Mouse (Mus musculus): ENCODE results near the gene Patj. TPM values are rescaled to one million over a fixed set of nuclear protein-coding genes. Genes with fewer than 3 reads are reported as not detected.

Patj gene
- polyA plus RNA-seq (2016; fragmentation: Nextera tagmentation; extraction: Ambion mirVana), result 12.4 and 13.3 TPM in 2 replicates

DNA sequence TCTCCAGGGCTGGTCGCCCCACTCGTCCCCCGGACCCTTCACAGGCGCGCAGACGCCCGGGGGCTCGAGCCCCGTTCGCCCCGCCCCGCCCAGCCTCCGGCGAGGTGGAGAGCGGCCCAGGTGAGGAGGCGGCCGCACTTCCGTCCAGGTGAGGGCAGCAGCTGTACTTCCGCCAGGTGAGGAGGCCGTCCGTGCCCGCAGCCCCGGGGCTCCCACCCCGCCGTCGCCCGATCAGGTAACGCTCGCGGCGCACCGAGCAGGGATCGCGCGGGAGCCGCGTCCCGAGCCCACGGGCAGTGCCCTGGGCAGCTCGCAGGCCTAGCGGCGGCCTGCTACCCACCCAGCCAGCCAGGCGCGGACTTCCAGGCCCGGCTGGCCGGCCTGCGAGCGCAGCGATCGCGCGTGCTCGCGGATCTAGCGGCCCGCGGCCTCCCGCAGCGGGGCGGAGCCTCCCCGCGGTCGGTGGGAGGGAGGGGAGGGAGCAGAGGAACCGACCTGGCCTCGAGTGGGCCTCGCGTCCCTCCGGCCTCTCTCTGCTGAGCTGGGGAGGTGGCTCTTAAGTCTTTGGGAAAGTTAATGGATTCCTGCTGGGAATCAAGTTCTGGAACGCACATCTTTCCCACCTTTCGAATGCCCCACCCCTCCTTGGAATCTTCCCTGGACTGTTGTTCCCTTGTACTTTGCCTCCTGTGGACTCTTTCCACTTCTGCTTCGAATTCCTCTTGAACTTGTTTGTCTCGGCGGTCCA is at the start of gene Patj:
Patj (plus strand) TSS at position 96 of the 748 bp plus-strand sequence.
- Histone ChIP-seq H3K9me3 (no peaks in the 10 kb centered on the region), H3K27me3 (ENCODE audit: insufficient read depth, poor library complexity, severe bottlenecking) (no peaks in the 10 kb centered on the region), H3K27ac (peak within 1 kb of the TSS; percentile 98), H3K4me1 (peaks cover 15% of the 10 kb centered on the region), H3K36me3 (no peaks in the 10 kb centered on the region), H3K4me3 (peak within 1 kb of the TSS; percentile 95)
- WGBS, result 1% methylated on average over 72 of the region's 73 CpGs
- DNase-seq (ENCODE audit: low spot score), result peak; percentile 80

DNA sequence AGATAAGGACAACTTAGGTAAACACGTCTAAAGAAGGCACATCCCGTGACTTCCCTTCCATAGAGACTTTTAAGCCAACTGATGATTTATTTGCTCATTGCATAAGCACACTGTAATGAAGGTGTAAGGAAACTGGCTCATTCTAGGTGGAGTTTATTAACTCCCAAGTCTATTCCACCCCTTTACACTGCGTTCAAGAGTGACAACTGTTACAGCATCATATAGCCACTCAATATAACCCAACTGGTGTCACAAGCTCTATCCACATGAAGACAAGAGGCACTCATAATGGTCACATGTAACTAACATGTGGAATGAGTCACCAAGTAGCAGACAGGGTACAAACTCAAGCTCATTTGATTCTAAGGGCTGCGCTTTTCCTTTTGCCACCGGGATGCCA is 47.0 kb upstream of the Patj start:
- Histone ChIP-seq H3K4me3 (no peak overlapping the region), H3K4me1 (0 out of 2 replicates have a peak, but pooled peaks cover 2% of the 10 kb centered on the region), H3K27me3 (ENCODE audit: insufficient read depth, poor library complexity, severe bottlenecking) (no peaks in the 10 kb centered on the region), H3K36me3 (peaks cover 7% of the 10 kb centered on the region; the same call in 1 of the 2 replicates), H3K9me3 (no peaks in the 10 kb centered on the region), H3K27ac (no peak overlapping the region)
- WGBS, result 61% methylated on average over 5 of the region's 5 CpGs
- no peak for DNase-seq (ENCODE audit: low spot score)

DNA sequence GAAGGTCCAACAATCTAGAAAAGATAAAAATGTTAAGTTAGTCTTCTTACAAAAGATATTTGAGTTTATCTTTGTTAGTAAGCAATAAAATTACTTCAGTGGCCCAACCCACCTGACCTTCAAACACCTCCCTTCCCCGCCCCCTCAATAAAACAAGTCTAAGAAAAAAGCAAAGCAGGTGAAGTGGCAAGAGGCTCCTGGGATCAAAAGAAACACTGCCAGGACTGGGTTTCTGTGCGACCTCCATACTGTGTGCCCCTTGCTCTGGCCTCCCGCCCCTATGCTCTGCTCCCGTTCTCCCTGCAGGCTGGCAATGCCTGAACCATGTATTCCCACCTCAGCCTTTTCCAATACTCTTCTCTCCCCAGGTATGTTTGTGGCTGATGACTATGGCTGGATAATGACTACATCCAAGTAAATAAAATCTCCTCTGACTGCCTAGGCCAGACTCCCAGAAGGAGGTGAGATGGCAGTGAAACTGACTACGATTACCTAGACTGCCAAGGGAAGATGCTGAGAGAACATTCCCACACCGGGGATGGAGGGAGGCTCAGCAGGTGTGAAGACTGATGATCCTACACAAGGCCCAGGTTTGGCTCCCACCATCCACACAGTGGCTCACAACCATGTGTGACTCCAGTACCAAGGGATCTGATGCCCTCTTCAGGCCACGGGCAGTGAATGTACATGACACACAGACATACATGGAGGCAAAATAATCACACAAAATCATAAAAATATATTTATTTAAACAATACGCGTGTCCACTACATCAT is 37.4 kb upstream of the Patj start:
- no peak for DNase-seq (ENCODE audit: low spot score)
- Histone ChIP-seq H3K27ac (no peak overlapping the region), H3K9me3 (no peaks in the 10 kb centered on the region), H3K4me3 (no peak overlapping the region), H3K27me3 (ENCODE audit: insufficient read depth, poor library complexity, severe bottlenecking) (no peaks in the 10 kb centered on the region), H3K4me1 (no peaks in the 10 kb centered on the region), H3K36me3 (peaks cover 50% of the 10 kb centered on the region)
- 89% methylated on average over 9 of the region's 9 CpGs for WGBS

DNA sequence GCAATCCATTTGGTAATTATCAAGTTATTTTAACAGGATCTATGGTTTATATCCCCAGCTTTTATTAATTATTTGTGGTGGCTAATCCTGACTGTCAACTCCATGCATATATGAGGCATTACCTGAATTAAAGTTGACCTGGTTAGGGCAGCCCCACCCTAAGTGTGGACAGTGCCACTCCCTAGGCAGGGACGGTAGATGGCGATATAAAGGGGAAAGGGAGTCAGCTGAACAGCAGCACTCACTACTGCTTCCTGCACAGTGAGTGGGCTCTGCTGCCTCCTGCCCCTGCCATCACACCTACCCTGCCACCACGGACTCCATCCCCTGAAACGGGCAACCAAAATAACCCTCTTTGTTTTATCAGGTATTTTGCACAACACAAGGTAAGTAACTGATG is 20.2 kb upstream of the Patj start:
- H3K36me3 ChIP-seq, result peaks cover 28% of the 10 kb centered on the region
- 42% methylated on average over 4 of the region's 4 CpGs for WGBS
- no peak for DNase-seq (ENCODE audit: low spot score)

DNA sequence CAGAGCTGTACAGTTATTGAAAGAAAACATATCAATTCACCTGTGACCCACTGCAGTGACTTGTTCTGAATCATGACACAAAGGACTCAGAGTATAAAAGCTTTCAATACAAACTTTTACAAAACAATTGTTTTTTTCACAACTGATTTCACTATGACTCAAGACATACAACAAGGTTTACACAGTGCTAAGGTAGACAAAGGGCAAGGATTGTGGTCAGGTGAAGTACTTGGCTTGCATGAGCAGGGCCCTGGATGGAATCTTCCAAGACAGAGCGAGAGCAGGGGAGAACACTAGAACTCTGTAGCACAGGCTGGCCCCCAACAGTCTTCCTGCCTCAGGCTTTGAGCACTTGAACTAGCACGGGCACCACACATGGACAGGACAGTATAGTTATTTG is 18.6 kb upstream of the Patj start:
- no peaks in the 10 kb centered on the region for H3K9me3 ChIP-seq

More for the DNA sequence above, 20.2 kb upstream of the Patj start:
- no peak overlapping the region for H3K4me3 ChIP-seq
- no peaks in the 10 kb centered on the region for H3K9me3 ChIP-seq
- no peak overlapping the region for H3K27ac ChIP-seq
- H3K27me3 ChIP-seq (ENCODE audit: insufficient read depth, poor library complexity, severe bottlenecking), result no peaks in the 10 kb centered on the region
- H3K4me1 ChIP-seq, result no peaks in the 10 kb centered on the region

DNA sequence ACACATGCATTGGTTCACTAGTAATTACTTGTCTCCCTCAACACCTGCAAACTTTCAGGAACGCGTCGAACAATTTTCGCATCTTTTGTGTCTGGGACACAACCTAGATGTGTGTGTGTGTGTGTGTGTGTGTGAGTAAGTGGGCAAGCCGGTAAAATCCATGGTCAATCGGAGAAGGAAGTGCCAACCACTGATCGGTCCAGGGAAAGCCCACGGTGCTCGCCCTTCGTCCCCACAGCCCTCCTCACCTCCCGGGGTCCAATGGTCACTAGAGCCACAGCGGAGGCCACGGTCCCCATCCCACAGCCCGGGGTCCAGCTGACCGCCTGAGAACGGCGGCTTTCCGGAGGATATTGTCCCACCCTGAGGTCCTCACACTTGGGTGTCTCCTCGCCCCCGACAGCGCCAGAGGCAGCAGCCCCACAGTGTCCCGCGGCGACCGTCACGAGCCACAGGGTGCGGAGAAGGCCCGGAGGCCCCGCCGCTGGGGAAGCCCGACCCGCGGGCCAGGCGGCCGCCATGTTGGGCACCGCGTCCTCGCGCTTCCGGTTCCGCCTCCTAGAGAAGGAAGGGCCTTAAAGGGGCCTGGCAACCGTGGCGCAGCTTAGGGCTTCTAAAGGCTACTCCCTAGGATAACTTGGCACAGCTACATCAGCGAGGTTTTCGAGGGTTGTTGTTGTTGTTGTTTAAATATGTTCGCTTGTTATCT is 12.7 kb upstream of the Patj start, which contains the start of gene Tm2d1:
Tm2d1 (minus strand) TSS at position 591 of the 709 bp plus-strand sequence.
- Histone ChIP-seq H3K4me3 (peak within 1 kb of the TSS; percentile 88), H3K27me3 (ENCODE audit: insufficient read depth, poor library complexity, severe bottlenecking) (no peaks in the 10 kb centered on the region), H3K36me3 (peaks cover 15% of the 10 kb centered on the region), H3K9me3 (no peaks in the 10 kb centered on the region), H3K27ac (peak within 1 kb of the TSS; percentile 96), H3K4me1 (peaks cover 6% of the 10 kb centered on the region; the same call in 1 of the 2 replicates)
- WGBS, result under 1% methylated on average over 46 of the region's 46 CpGs
- DNase-seq (ENCODE audit: low spot score), result peak; percentile 92

More for the DNA sequence above, 18.6 kb upstream of the Patj start:
- Histone ChIP-seq H3K27me3 (ENCODE audit: insufficient read depth, poor library complexity, severe bottlenecking) (no peaks in the 10 kb centered on the region), H3K36me3 (peaks cover 23% of the 10 kb centered on the region), H3K4me3 (no peak overlapping the region), H3K4me1 (peaks cover 3% of the 10 kb centered on the region; the same call in 1 of the 2 replicates), H3K27ac (no peak overlapping the region)
- 93% methylated on average over 2 of the region's 2 CpGs for WGBS
- no peak for DNase-seq (ENCODE audit: low spot score)

DNA sequence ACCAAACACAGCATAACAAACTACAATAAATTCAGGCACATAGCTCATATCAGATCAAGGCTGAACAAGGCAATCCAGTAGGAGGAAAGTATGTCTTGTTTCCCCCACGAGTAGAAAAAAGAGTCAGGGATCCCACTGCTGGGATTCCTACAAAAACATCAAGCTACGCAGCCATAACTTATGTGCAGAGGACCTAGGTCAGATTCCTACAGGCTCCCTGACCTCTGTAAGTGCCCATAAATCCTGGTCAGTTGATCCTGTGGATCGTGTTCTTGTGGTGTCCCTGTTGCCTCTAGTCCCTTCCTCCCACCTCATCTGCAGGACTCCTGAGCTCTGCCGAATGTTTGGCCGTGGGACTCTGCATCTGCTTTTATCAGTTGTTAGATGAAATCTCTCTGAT is 10.5 kb upstream of the Patj start:
- no peak overlapping the region for H3K4me3 ChIP-seq
- peaks cover 6% of the 10 kb centered on the region; the same call in 1 of the 2 replicates for H3K4me1 ChIP-seq
- WGBS, result 61% methylated on average over 5 of the region's 5 CpGs
- no peak for DNase-seq (ENCODE audit: low spot score)
- H3K36me3 ChIP-seq, result no peaks in the 10 kb centered on the region
- H3K27me3 ChIP-seq (ENCODE audit: insufficient read depth, poor library complexity, severe bottlenecking), result no peaks in the 10 kb centered on the region
- H3K27ac ChIP-seq, result no peak overlapping the region
- H3K9me3 ChIP-seq, result no peaks in the 10 kb centered on the region

DNA sequence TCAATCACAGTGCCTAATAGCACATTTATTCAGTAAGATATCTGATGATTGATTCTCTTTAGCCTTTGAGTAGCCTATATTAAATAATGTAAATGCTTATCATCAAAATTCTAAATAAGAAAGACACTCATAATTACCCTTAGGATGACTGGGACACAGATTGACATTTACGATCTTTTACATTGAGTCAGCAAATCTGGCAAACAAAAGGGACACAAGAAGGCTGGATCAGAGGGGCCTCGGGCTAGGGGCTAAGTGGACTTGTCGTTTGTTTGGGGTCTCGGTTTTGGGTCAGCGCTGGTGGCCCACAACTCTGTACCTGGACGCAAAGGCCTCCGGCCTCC is 267 bp upstream of the Patj start:
- DNase-seq (ENCODE audit: low spot score), result no peak
- peak overlapping the region; percentile 95 for H3K4me3 ChIP-seq
- no peaks in the 10 kb centered on the region for H3K36me3 ChIP-seq
- H3K27ac ChIP-seq, result peak overlapping the region; percentile 98
- peaks cover 12% of the 10 kb centered on the region for H3K4me1 ChIP-seq
- H3K9me3 ChIP-seq, result no peaks in the 10 kb centered on the region
- no peaks in the 10 kb centered on the region for H3K27me3 ChIP-seq (ENCODE audit: insufficient read depth, poor library complexity, severe bottlenecking)
- 5% methylated on average over 7 of the region's 7 CpGs for WGBS

DNA sequence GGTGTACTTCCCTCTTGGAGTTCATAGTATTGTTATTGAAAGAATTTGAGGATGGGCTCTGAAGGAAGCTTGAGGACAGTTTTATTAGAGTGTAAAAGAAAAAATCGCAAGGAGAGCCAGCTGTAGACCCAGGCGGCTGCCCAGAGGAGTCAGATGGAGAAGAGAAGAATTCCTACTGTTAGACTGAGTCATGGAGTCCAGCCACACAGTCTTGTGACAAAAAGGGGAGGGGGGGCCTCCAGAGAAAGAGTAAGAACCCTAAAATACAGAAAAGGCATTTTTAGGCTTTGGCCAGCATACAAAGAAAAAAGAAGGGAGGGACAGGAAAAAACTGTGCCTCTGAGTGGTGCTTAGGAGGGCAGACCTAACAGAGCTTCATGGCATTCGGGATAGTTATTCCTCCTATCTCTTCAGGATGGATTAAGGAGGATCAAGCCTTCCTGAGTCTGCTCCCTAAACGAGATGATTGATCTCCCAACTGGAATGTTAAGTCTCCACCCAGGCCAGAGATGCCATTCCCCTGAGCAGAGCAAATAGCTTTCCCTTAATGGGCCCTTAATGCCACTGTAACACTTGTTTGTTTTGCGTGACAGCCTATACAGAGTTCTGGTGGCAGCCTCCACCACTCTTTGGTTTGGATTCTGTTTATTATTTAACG is 5.5 kb downstream of the Patj start:
- DNase-seq (ENCODE audit: low spot score), result no peak

DNA sequence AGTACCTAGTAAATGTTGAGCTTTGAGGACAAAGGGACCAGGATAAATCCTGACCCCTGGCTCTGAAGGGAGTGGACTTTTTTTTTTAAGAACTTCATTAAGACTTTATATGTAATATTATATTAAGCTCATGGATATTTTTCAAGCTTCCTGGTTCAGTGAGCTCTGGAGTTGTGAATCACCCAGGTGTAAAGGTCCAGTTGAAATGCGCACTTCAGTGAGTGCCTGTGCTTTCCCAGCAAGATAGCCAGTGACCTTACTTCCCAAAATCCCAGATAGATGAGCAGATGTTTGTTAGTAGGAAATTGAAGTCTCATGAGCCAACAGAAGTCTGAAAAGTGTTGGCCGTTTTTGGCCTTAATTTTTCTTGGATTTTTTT is 6.0 kb downstream of the Patj start:
- peak overlapping the region; percentile 72; the same call in 1 of the 2 replicates for H3K27ac ChIP-seq
- H3K27me3 ChIP-seq (ENCODE audit: insufficient read depth, poor library complexity, severe bottlenecking), result no peaks in the 10 kb centered on the region
- no peaks in the 10 kb centered on the region for H3K36me3 ChIP-seq
- DNase-seq (ENCODE audit: low spot score), result no peak
- WGBS, result 64% methylated on average over 2 of the region's 2 CpGs
- H3K4me3 ChIP-seq, result no peak overlapping the region
- peaks cover 15% of the 10 kb centered on the region for H3K4me1 ChIP-seq
- H3K9me3 ChIP-seq, result no peaks in the 10 kb centered on the region

More for the DNA sequence above, 5.5 kb downstream of the Patj start:
- Histone ChIP-seq H3K4me1 (peaks cover 19% of the 10 kb centered on the region), H3K36me3 (no peaks in the 10 kb centered on the region), H3K4me3 (no peak overlapping the region), H3K27ac (peak overlapping the region; percentile 72), H3K9me3 (no peaks in the 10 kb centered on the region), H3K27me3 (ENCODE audit: insufficient read depth, poor library complexity, severe bottlenecking) (no peaks in the 10 kb centered on the region)
- 23% methylated on average over 6 of the region's 6 CpGs for WGBS

DNA sequence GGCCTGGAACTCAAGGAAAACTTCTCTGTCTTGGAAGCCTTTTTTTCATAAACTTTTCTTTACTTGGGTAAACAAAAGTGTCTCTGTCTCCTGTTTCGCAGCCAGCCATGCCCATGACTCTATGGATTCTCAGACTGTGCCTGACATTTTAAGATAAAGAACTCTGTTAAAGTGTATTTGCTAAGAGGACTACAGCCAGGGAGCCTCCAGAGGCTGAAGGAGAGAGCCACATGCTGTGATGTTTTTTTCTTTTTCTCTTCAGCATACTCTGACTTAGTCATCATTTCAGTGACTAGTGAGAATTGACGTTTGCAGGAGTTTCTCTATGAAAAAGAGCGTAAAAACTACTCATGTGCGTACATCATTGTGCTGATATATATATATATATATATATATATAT is 7.9 kb downstream of the Patj start:
- Histone ChIP-seq H3K4me3 (no peak overlapping the region), H3K9me3 (no peaks in the 10 kb centered on the region), H3K27me3 (ENCODE audit: insufficient read depth, poor library complexity, severe bottlenecking) (no peaks in the 10 kb centered on the region), H3K27ac (no peak overlapping the region), H3K4me1 (peaks cover 15% of the 10 kb centered on the region), H3K36me3 (no peaks in the 10 kb centered on the region)
- DNase-seq (ENCODE audit: low spot score), result no peak
- 64% methylated on average over 4 of the region's 4 CpGs for WGBS

DNA sequence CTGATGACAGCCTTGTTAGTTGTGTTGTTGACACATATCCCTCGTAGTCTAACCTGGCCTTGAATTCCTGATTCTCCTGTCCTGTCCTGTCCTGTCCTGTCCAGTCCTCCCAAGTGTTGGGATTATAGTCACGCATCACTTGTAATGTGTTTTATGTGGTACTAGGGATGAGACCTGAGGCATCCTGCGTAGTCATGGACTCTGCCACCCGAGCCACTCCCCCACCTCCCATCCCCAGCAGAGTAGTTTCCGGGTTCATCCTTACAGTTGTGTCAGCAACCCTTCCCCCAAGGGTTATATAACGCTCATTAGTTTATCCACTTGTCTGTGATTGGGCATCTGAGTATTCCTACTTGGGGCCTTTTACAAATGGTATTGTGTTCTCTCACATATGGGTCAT is 8.8 kb downstream of the Patj start:
- DNase-seq (ENCODE audit: low spot score), result no peak
- WGBS, result 84% methylated on average over 6 of the region's 6 CpGs
- Histone ChIP-seq H3K27me3 (ENCODE audit: insufficient read depth, poor library complexity, severe bottlenecking) (no peaks in the 10 kb centered on the region), H3K4me3 (no peak overlapping the region), H3K36me3 (no peaks in the 10 kb centered on the region), H3K27ac (no peak overlapping the region), H3K4me1 (peaks cover 15% of the 10 kb centered on the region), H3K9me3 (no peaks in the 10 kb centered on the region)

All from heart, embryonic 10.5 days (tissue).